Mouse (Mus musculus) embryonic facial prominence, embryonic 13.5 days (tissue): Measurements from ENCODE around the gene Traf7. TPM values are rescaled to one million over a fixed set of nuclear protein-coding genes. Genes with fewer than 3 reads are reported as not detected.
A peak's percentile ranks its signal among the peaks of the same experiment; 100 is the strongest.

Source experiments
- ATAC-seq: fragments of 200-750 bp; cut with Nextera tagmentation; 2 replicates; pipeline ENCODE4 v1.8.0; 2017; ENCODE audit warnings: low read depth; ENCODE audit not compliant: insufficient number of reproducible peaks, insufficient read depth, low FRiP score, low TSS enrichment
- H3K27ac ChIP-seq: fragments of 300-500 bp; sonication (generic); 2 replicates; pipeline ENCODE4 v1.5.1; 2015; ENCODE audit warnings: moderate library complexity, mild to moderate bottlenecking, inconsistent platforms
- H3K27me3 ChIP-seq: fragments of 300-500 bp; sonication (generic); 2 replicates; pipeline ENCODE4 v1.6.1; 2015; ENCODE audit warnings: mild to moderate bottlenecking, inconsistent platforms
- H3K36me3 ChIP-seq: fragments of 300-500 bp; sonication (generic); 2 replicates; pipeline ENCODE4 v1.6.1; 2015; ENCODE audit warnings: mild to moderate bottlenecking, inconsistent platforms
- H3K4me1 ChIP-seq: fragments of 300-500 bp; sonication (generic); 2 replicates; pipeline ENCODE4 v1.6.1; 2015; ENCODE audit warnings: inconsistent platforms
- H3K4me2 ChIP-seq: fragments of 300-500 bp; sonication (generic); 2 replicates; pipeline ENCODE4 v1.6.1; 2015; ENCODE audit warnings: moderate library complexity, mild to moderate bottlenecking, inconsistent platforms
- H3K4me3 ChIP-seq: fragments of 300-500 bp; sonication (generic); 2 replicates; pipeline ENCODE4 v1.5.1; 2015; ENCODE audit warnings: mild to moderate bottlenecking, inconsistent platforms
- H3K9ac ChIP-seq: fragments of 300-500 bp; sonication (generic); 2 replicates; pipeline ENCODE4 v1.6.1; 2015; ENCODE audit warnings: mild to moderate bottlenecking, inconsistent platforms
- H3K9me3 ChIP-seq: fragments of 300-500 bp; sonication (generic); 2 replicates; pipeline ENCODE4 v1.6.1; 2016; ENCODE audit warnings: inconsistent platforms
- WGBS: fragments of 180-500 bp; shearing (Covaris S2); methylation state at CpG from one replicate; pipeline ENCODE4 v1.1.7; 2015; ENCODE audit warnings: mixed read lengths; 5-methylcytosine and 5-hydroxymethylcytosine counted together
- polyA plus RNA-seq: library from polyadenylated mRNA; unstranded; fragments of >200 nt; fragmentation: Nextera tagmentation; extraction: Ambion mirVana; gene quantifications from 2 replicates; pipeline ENCODE4 v1.2.1, GENCODE M21; 2015

Traf7 gene
- polyA plus RNA-seq, 1 experiment from 2014 or later, result 97.1 TPM

DNA sequence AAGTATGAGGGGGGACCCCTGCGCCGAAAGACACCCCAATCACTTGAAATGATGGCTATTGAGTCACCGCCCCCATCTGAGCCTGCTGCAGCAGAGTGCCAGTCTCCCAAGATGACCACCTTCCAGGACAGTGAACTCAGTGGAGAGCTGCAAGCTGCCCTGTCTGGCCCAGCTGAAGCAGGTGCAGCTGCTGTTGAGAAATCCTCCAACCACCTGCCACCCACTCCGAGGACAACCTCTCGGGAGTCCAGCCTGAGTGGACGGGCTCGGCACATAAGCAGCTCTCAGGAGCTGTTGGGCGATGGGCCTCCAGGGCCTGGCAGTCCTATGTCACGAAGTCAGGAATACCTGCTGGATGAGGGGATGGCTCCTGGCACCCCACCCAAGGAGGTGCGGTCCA, 23.7 kb downstream of the Traf7 start:
- Histone ChIP-seq H3K9ac (no peak overlapping the region), H3K9me3 (no peaks in the 10 kb centered on the region), H3K4me2 (no peak overlapping the region), H3K4me1 (peaks cover 10% of the 10 kb centered on the region), H3K27ac (no peak overlapping the region), H3K4me3 (no peak overlapping the region), H3K36me3 (peaks cover 50% of the 10 kb centered on the region), H3K27me3 (peaks cover 4% of the 10 kb centered on the region; the same call in 1 of the 2 replicates)
- no peak for ATAC-seq
- 94% methylated on average over 10 of the region's 10 CpGs for WGBS

GRCm38 (mm10) chr17:24502208-24502607, 25.5 kb downstream of the Traf7 start:
- Histone ChIP-seq H3K9ac (no peak overlapping the region), H3K27me3 (peaks cover 2% of the 10 kb centered on the region; the same call in 1 of the 2 replicates), H3K27ac (no peak overlapping the region), H3K36me3 (peaks cover 31% of the 10 kb centered on the region), H3K9me3 (no peaks in the 10 kb centered on the region), H3K4me2 (no peak overlapping the region), H3K4me3 (no peak overlapping the region), H3K4me1 (peaks cover 7% of the 10 kb centered on the region)
- 42% methylated on average over 11 of the region's 11 CpGs for WGBS
- ATAC-seq, result no peak

- Histone ChIP-seq H3K4me3 (no peak overlapping the region), H3K4me2 (no peak overlapping the region), H3K9me3 (no peaks in the 10 kb centered on the region), H3K27me3 (no peaks in the 10 kb centered on the region), H3K27ac (no peak overlapping the region), H3K9ac (peak overlapping the region; percentile 46; the same call in 1 of the 2 replicates), H3K4me1 (no peaks in the 10 kb centered on the region), H3K36me3 (peaks cover 5% of the 10 kb centered on the region; the same call in 1 of the 2 replicates)
- ATAC-seq, result no peak
- 88% methylated on average over 1 of the region's 1 CpGs for WGBS
Measured at GRCm38 (mm10) chr17:24496026-24496425, 31.7 kb downstream of the Traf7 start.

DNA sequence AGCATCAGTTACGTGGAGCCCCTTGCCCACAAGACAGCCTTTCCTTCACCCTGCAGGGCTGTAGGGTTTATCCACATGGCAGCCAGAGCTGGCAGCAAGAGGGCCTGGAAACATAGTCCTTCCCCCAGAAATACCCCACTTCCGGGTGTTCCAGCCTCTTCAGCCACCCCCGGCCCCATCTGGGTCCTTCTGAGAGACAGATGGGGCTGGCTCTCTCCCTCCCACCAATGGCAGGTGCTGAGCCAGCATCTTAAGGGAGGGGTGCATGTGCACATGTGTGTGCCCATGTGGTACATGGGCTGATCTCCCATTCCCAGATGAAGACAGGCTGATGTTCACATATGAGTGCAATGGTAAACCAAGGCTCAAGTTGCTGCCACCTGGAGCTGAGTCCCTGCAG, 32.3 kb downstream of the Traf7 start:
- Histone ChIP-seq H3K27ac (no peak overlapping the region), H3K4me2 (no peak overlapping the region), H3K9me3 (no peaks in the 10 kb centered on the region), H3K36me3 (peaks cover under 1% of the 10 kb centered on the region; the same call in 1 of the 2 replicates), H3K4me3 (no peak overlapping the region), H3K9ac (0 out of 2 replicates have a peak overlapping the region, but pooled peaks have one; percentile 46), H3K4me1 (no peaks in the 10 kb centered on the region), H3K27me3 (peaks cover 5% of the 10 kb centered on the region; the same call in 1 of the 2 replicates)
- WGBS, result 78% methylated on average over 3 of the region's 3 CpGs
- no peak for ATAC-seq

- WGBS, result 27% methylated on average over 2 of the region's 2 CpGs
- Histone ChIP-seq H3K4me1 (peaks cover 4% of the 10 kb centered on the region), H3K27ac (no peak overlapping the region), H3K9ac (0 out of 2 replicates have a peak overlapping the region, but pooled peaks have one; percentile 46), H3K4me3 (no peak overlapping the region), H3K9me3 (no peaks in the 10 kb centered on the region), H3K4me2 (no peak overlapping the region), H3K27me3 (peaks cover 12% of the 10 kb centered on the region), H3K36me3 (no peaks in the 10 kb centered on the region)
- ATAC-seq, result no peak
Measured at GRCm38 (mm10) chr17:24494627-24495335, 33.0 kb downstream of the Traf7 start.

DNA sequence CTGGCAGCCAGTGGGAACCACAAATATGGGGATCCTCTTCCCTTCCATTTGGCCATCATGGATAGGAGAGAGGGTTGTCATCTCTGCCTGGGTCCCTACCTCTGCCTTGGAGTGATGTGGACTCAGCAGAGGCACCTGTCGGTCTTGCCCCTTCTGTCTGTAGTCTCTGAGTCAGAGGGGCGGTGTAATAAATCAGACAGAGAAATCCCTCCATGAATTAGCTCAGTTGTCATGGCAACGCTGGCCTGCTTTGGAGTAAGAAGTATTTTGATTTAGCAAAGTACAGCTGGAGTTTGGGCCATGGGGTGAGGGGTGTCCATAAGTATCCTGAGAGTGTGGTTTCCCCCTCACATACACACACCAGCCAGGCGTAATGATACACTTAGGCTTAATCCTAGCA, 37.3 kb downstream of the Traf7 start:
- Histone ChIP-seq H3K36me3 (no peaks in the 10 kb centered on the region), H3K4me1 (peaks cover 21% of the 10 kb centered on the region), H3K9ac (no peak overlapping the region), H3K4me2 (no peak overlapping the region), H3K27me3 (peaks cover 37% of the 10 kb centered on the region), H3K9me3 (no peaks in the 10 kb centered on the region), H3K4me3 (no peak overlapping the region), H3K27ac (no peak overlapping the region)
- ATAC-seq, result no peak
- 67% methylated on average over 4 of the region's 4 CpGs for WGBS

DNA sequence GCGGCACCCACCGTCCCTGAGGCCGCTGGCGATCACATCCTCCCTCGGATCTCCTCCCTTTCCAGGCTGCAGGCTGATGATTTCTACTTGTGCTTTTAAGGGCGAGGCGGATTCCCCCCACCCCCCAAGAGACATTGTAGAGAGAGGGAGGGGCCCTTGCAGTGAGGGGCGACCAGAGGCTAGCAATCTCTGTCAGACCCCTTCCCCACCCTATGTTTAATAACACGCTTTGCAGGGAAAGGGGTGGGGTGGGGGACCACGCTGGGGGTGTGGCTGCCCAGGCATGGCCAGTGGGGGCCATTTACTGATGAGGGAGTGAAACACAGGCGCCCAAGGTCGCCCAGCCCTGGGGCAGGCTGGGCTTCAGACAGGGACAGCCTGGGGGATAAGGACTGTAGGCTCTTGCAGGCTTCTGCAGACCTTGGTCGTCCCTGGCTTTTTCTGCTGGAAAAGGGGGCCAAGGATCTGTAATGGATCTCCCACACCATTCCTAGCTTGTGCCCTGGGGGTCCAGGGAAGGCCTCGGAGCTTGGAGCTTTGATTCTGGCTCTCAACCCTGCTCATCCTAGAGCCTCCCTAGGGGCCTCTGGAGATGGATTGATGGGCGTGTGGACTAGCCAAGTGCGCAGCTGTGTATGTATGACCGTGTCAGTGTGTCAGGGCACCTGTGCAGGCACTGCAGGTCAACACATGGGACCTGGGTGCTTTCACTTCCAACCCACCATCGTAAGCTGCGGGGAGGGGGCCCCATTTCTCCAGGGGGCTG, 38.3 kb downstream of the Traf7 start:
- ATAC-seq, result no peak
- Histone ChIP-seq H3K4me1 (peaks cover 24% of the 10 kb centered on the region), H3K4me2 (peak overlapping the region; percentile 78), H3K27me3 (peaks cover 37% of the 10 kb centered on the region), H3K36me3 (no peaks in the 10 kb centered on the region), H3K4me3 (peak overlapping the region; percentile 72), H3K9me3 (no peaks in the 10 kb centered on the region), H3K9ac (peak overlapping the region; percentile 79), H3K27ac (no peak overlapping the region; the same call in 1 of the 2 replicates)
- WGBS, result 18% methylated on average over 19 of the region's 19 CpGs

GRCm38 (mm10) chr17:24488662-24489264, 39.0 kb downstream of the Traf7 start:
- Histone ChIP-seq H3K9me3 (no peaks in the 10 kb centered on the region), H3K27me3 (peaks cover 37% of the 10 kb centered on the region), H3K4me1 (peaks cover 24% of the 10 kb centered on the region), H3K36me3 (no peaks in the 10 kb centered on the region), H3K4me3 (peak overlapping the region; percentile 72), H3K27ac (no peak overlapping the region), H3K9ac (peak overlapping the region; percentile 79), H3K4me2 (peak overlapping the region; percentile 78)
- ATAC-seq, result 0 out of 2 replicates have a peak, but pooled peaks have one; percentile 48
- WGBS, result 1% methylated on average over 76 of the region's 81 CpGs

GRCm38 (mm10) chr17:24488186-24488661, 39.5 kb downstream of the Traf7 start, which contains the start of gene Caskin1:
Gene Caskin1, plus strand, starts transcription at chr17:24488601.
- Histone ChIP-seq H3K4me3 (peak within 1 kb of the TSS; percentile 72), H3K4me2 (peak within 1 kb of the TSS; percentile 78), H3K27me3 (peaks cover 37% of the 10 kb centered on the region), H3K36me3 (no peaks in the 10 kb centered on the region), H3K4me1 (peaks cover 24% of the 10 kb centered on the region), H3K27ac (no peak within 1 kb of the TSS), H3K9me3 (no peaks in the 10 kb centered on the region), H3K9ac (peak within 1 kb of the TSS; percentile 79)
- peak; percentile 23; the same call in 1 of the 2 replicates for ATAC-seq
- WGBS, result under 1% methylated on average over 45 of the region's 45 CpGs

- Histone ChIP-seq H3K9me3 (no peaks in the 10 kb centered on the region), H3K4me3 (no peak overlapping the region), H3K4me2 (no peak overlapping the region), H3K4me1 (peaks cover 26% of the 10 kb centered on the region), H3K9ac (peak overlapping the region; percentile 55; the same call in 1 of the 2 replicates), H3K36me3 (no peaks in the 10 kb centered on the region), H3K27ac (no peak overlapping the region), H3K27me3 (peaks cover 30% of the 10 kb centered on the region)
- no peak for ATAC-seq
- WGBS, result 46% methylated on average over 11 of the region's 11 CpGs
Measured at GRCm38 (mm10) chr17:24485090-24485860, 42.5 kb downstream of the Traf7 start.

- Histone ChIP-seq H3K36me3 (no peaks in the 10 kb centered on the region), H3K9me3 (no peaks in the 10 kb centered on the region), H3K9ac (no peak overlapping the region), H3K4me3 (no peak overlapping the region), H3K4me2 (no peak overlapping the region), H3K4me1 (peaks cover 21% of the 10 kb centered on the region), H3K27ac (no peak overlapping the region), H3K27me3 (peaks cover 17% of the 10 kb centered on the region)
- no peak for ATAC-seq
- WGBS, result 83% methylated on average over 3 of the region's 3 CpGs
Measured at GRCm38 (mm10) chr17:24483495-24483894, 44.2 kb downstream of the Traf7 start.
